Mouse (Mus musculus): ENCODE measurements around the gene Cyp2d22. TPM values are rescaled to one million over a fixed set of nuclear protein-coding genes. Genes with fewer than 3 reads are reported as not detected.
A peak's percentile ranks its signal among the peaks of the same experiment; 100 is the strongest.

Gene Cyp2d22
- polyA plus RNA-seq, 1 experiment from 2014 or later = 10.5 TPM

- Histone ChIP-seq H3K36me3 (peaks cover 31% of the 10 kb centered on the region), H3K9me3 (no peaks in the 10 kb centered on the region), H3K4me3 (peak overlapping the region; percentile 61), H3K27me3 (no peaks in the 10 kb centered on the region), H3K4me1 (peaks cover 44% of the 10 kb centered on the region), H3K9ac (peak overlapping the region; percentile 78), H3K27ac (peak overlapping the region; percentile 33; the same call in 1 of the 2 replicates), H3K4me2 (peak overlapping the region; percentile 74)
- ATAC-seq (ENCODE audit: insufficient number of reproducible peaks, insufficient read depth, low FRiP score, low TSS enrichment, low read depth) = no peak
- 37% methylated on average over 4 of the region's 4 CpGs for WGBS
Measured at GRCm38 (mm10) chr15:82337875-82338274, 42.2 kb downstream of the Cyp2d22 start.

GRCm38 (mm10) chr15:82336629-82337028 is 43.4 kb downstream of the Cyp2d22 start:
- Histone ChIP-seq H3K27ac (no peak overlapping the region), H3K4me2 (no peak overlapping the region), H3K4me3 (no peak overlapping the region), H3K4me1 (peaks cover 37% of the 10 kb centered on the region), H3K36me3 (peaks cover 43% of the 10 kb centered on the region), H3K27me3 (no peaks in the 10 kb centered on the region), H3K9me3 (no peaks in the 10 kb centered on the region), H3K9ac (0 out of 2 replicates have a peak overlapping the region, but pooled peaks have one; percentile 4)
- 69% methylated on average over 12 of the region's 12 CpGs for WGBS
- ATAC-seq (ENCODE audit: insufficient number of reproducible peaks, insufficient read depth, low FRiP score, low TSS enrichment, low read depth) = no peak

- H3K36me3 ChIP-seq = peaks cover 48% of the 10 kb centered on the region
- H3K9ac ChIP-seq = no peak overlapping the region
- ATAC-seq (ENCODE audit: insufficient number of reproducible peaks, insufficient read depth, low FRiP score, low TSS enrichment, low read depth) = no peak
- WGBS = 88% methylated on average over 4 of the region's 4 CpGs
- no peak overlapping the region for H3K4me3 ChIP-seq
- no peaks in the 10 kb centered on the region for H3K27me3 ChIP-seq
- no peak overlapping the region for H3K4me2 ChIP-seq
- H3K27ac ChIP-seq = no peak overlapping the region
- no peaks in the 10 kb centered on the region for H3K9me3 ChIP-seq
- H3K4me1 ChIP-seq = peaks cover 24% of the 10 kb centered on the region
Measured at GRCm38 (mm10) chr15:82335194-82335593, 44.9 kb downstream of the Cyp2d22 start.

GRCm38 (mm10) chr15:82325382-82325781 is 54.7 kb downstream of the Cyp2d22 start:
- WGBS = 58% methylated on average over 2 of the region's 2 CpGs
- H3K9me3 ChIP-seq = no peaks in the 10 kb centered on the region
- H3K27ac ChIP-seq = no peak overlapping the region
- no peak for ATAC-seq (ENCODE audit: insufficient number of reproducible peaks, insufficient read depth, low FRiP score, low TSS enrichment, low read depth)
- H3K4me1 ChIP-seq = peaks cover 14% of the 10 kb centered on the region
- H3K36me3 ChIP-seq = peaks cover 17% of the 10 kb centered on the region
- no peak overlapping the region for H3K4me3 ChIP-seq
- no peak overlapping the region for H3K9ac ChIP-seq
- H3K27me3 ChIP-seq = no peaks in the 10 kb centered on the region
- no peak overlapping the region for H3K4me2 ChIP-seq

- peaks cover 14% of the 10 kb centered on the region for H3K4me1 ChIP-seq
- ATAC-seq (ENCODE audit: insufficient number of reproducible peaks, insufficient read depth, low FRiP score, low TSS enrichment, low read depth) = no peak
- H3K27ac ChIP-seq = no peak overlapping the region
- WGBS = 66% methylated on average over 8 of the region's 8 CpGs
- no peak overlapping the region for H3K9ac ChIP-seq
- no peaks in the 10 kb centered on the region for H3K36me3 ChIP-seq
- no peaks in the 10 kb centered on the region for H3K9me3 ChIP-seq
- no peak overlapping the region for H3K4me3 ChIP-seq
- H3K4me2 ChIP-seq = no peak overlapping the region
- no peaks in the 10 kb centered on the region for H3K27me3 ChIP-seq
Measured at GRCm38 (mm10) chr15:82322195-82322594, 57.9 kb downstream of the Cyp2d22 start.

Small RNA genes lying within 50 kb of the gene (microRNA-seq; reads per million reads assigned to microRNA genes)
- not detected for gene Gm25990
- not detected for gene Gm27331
- not detected for gene Mir7684

Other genes with a start within 250 kb of the Cyp2d22 start
- gene Srebf2, start 233.1 kb downstream of the Cyp2d22 start, polyA plus RNA-seq (2015; fragmentation: Nextera tagmentation; extraction: Ambion mirVana) = 146 and 160 TPM in 2 replicates
- gene Shisa8, start 167.4 kb downstream of the Cyp2d22 start, polyA plus RNA-seq (2015; fragmentation: Nextera tagmentation; extraction: Ambion mirVana) = 0.18 and 0.50 TPM in 2 replicates
- 0.17 TPM in 1 of 2 replicates, not detected in the other for gene Tnfrsf13c, start 155.9 kb downstream of the Cyp2d22 start, polyA plus RNA-seq (2015; fragmentation: Nextera tagmentation; extraction: Ambion mirVana)
- 61.7 and 72.7 TPM in 2 replicates for gene Cenpm, start 135.5 kb downstream of the Cyp2d22 start, polyA plus RNA-seq (2015; fragmentation: Nextera tagmentation; extraction: Ambion mirVana)
- gene 1500009C09Rik, start 127.9 kb downstream of the Cyp2d22 start, polyA plus RNA-seq (2015; fragmentation: Nextera tagmentation; extraction: Ambion mirVana) = 0.17 TPM in 1 of 2 replicates, not detected in the other
- 30.8 and 32.4 TPM in 2 replicates for gene Sept3, start 105.4 kb downstream of the Cyp2d22 start, polyA plus RNA-seq (2015; fragmentation: Nextera tagmentation; extraction: Ambion mirVana)
- not detected in 2 replicates for gene Wbp2nl, start 81.3 kb downstream of the Cyp2d22 start, polyA plus RNA-seq (2015; fragmentation: Nextera tagmentation; extraction: Ambion mirVana)
- gene Naga, start 41.3 kb downstream of the Cyp2d22 start, polyA plus RNA-seq (2015; fragmentation: Nextera tagmentation; extraction: Ambion mirVana) = 46.0 and 49.9 TPM in 2 replicates
- 18.9 and 19.5 TPM in 2 replicates for gene Pheta2, start 41.3 kb downstream of the Cyp2d22 start, polyA plus RNA-seq (2015; fragmentation: Nextera tagmentation; extraction: Ambion mirVana)
- gene Smdt1, start 41.3 kb downstream of the Cyp2d22 start, polyA plus RNA-seq (2015; fragmentation: Nextera tagmentation; extraction: Ambion mirVana) = 255 and 264 TPM in 2 replicates
- gene Ndufa6, start 25.9 kb downstream of the Cyp2d22 start, polyA plus RNA-seq (2015; fragmentation: Nextera tagmentation; extraction: Ambion mirVana) = 319 and 324 TPM in 2 replicates
- gene Cyp2d11, start 13.8 kb upstream of the Cyp2d22 start, polyA plus RNA-seq (2015; fragmentation: Nextera tagmentation; extraction: Ambion mirVana) = not detected in 2 replicates
- 1.7 TPM in 1 of 2 replicates, not detected in the other for gene Cyp2d10, start 26.9 kb upstream of the Cyp2d22 start, polyA plus RNA-seq (2015; fragmentation: Nextera tagmentation; extraction: Ambion mirVana)
- gene Cyp2d9, start 53.2 kb upstream of the Cyp2d22 start, polyA plus RNA-seq (2015; fragmentation: Nextera tagmentation; extraction: Ambion mirVana) = not detected in 2 replicates
- not detected in 2 replicates for gene Cyp2d12, start 174.8 kb upstream of the Cyp2d22 start, polyA plus RNA-seq (2015; fragmentation: Nextera tagmentation; extraction: Ambion mirVana)
- gene Cyp2d34, start 240.7 kb upstream of the Cyp2d22 start, polyA plus RNA-seq (2015; fragmentation: Nextera tagmentation; extraction: Ambion mirVana) = not detected in 2 replicates

All from embryonic facial prominence, embryonic 13.5 days (tissue).